Mouse (Mus musculus) intestine, embryonic 15.5 days (tissue): ENCODE results near the gene Klc1. TPM values are rescaled to one million over a fixed set of nuclear protein-coding genes. Genes with fewer than 3 reads are reported as not detected.
A peak's percentile ranks its signal among the peaks of the same experiment; 100 is the strongest.

ENCODE experiments used
- ATAC-seq: fragments of 200-750 bp; cut with Nextera tagmentation; 2 replicates; pipeline ENCODE4 v1.8.0; 2017; ENCODE audit warnings: moderate TSS enrichment, moderate library complexity
- H3K27ac ChIP-seq: fragments of 300-500 bp; sonication (generic); 2 replicates; pipeline ENCODE4 v1.5.1; 2015; ENCODE audit warnings: mild to moderate bottlenecking, inconsistent platforms
- H3K27me3 ChIP-seq: fragments of 300-500 bp; sonication (generic); replicated peaks from 2 replicates; pipeline ENCODE4 v1.6.1; 2015; ENCODE audit warnings: inconsistent platforms
- H3K36me3 ChIP-seq: fragments of 300-500 bp; sonication (generic); 2 replicates; pipeline ENCODE4 v1.6.1; 2015; ENCODE audit warnings: inconsistent platforms
- H3K4me1 ChIP-seq: fragments of 300-500 bp; sonication (generic); replicated peaks from 2 replicates; pipeline ENCODE4 v1.6.1; 2015; ENCODE audit warnings: inconsistent platforms
- H3K4me2 ChIP-seq: fragments of 300-500 bp; sonication (generic); replicated peaks from 2 replicates; pipeline ENCODE4 v1.6.1; 2015; ENCODE audit warnings: mild to moderate bottlenecking, inconsistent platforms
- H3K4me3 ChIP-seq: fragments of 300-500 bp; sonication (generic); replicated peaks from 2 replicates; pipeline ENCODE4 v1.5.1; 2015; ENCODE audit warnings: inconsistent platforms
- H3K9ac ChIP-seq: fragments of 300-500 bp; sonication (generic); 2 replicates; pipeline ENCODE4 v1.6.1; 2015; ENCODE audit warnings: inconsistent platforms
- H3K9me3 ChIP-seq: fragments of 300-500 bp; sonication (generic); 2 replicates; pipeline ENCODE4 v1.6.1; 2016; ENCODE audit warnings: inconsistent platforms
- WGBS: fragments of 180-500 bp; shearing (Covaris S2); methylation state at CpG from one replicate; pipeline ENCODE4 v1.1.7; 2015; 5-methylcytosine and 5-hydroxymethylcytosine counted together
- polyA plus RNA-seq: library from polyadenylated mRNA; unstranded; fragments of >200 nt; fragmentation: Nextera tagmentation; extraction: Ambion mirVana; gene quantifications from 2 replicates; pipeline ENCODE4 v1.2.1, GENCODE M21; 2015

The Klc1 gene
- polyA plus RNA-seq, 1 experiment from 2014 or later, result 91.1 TPM

- Histone ChIP-seq H3K4me2 (no peak overlapping the region), H3K27me3 (no peaks in the 10 kb centered on the region), H3K4me1 (no peaks in the 10 kb centered on the region), H3K36me3 (peaks cover 3% of the 10 kb centered on the region; the same call in 1 of the 2 replicates), H3K9me3 (no peaks in the 10 kb centered on the region), H3K4me3 (no peak overlapping the region), H3K27ac (no peak overlapping the region), H3K9ac (no peak overlapping the region)
- 70% methylated on average over 2 of the region's 2 CpGs for WGBS
- ATAC-seq, result no peak
Measured at GRCm38 (mm10) chr12:111851235-111851634, 92.6 kb downstream of the Klc1 start.

GRCm38 (mm10) chr12:111851745-111852144 lies 93.1 kb downstream of the Klc1 start:
- H3K4me1 ChIP-seq, result no peaks in the 10 kb centered on the region
- H3K27me3 ChIP-seq, result no peaks in the 10 kb centered on the region
- no peak overlapping the region for H3K9ac ChIP-seq
- ATAC-seq, result no peak
- no peak overlapping the region for H3K4me2 ChIP-seq
- no peak overlapping the region for H3K4me3 ChIP-seq
- H3K27ac ChIP-seq, result no peak overlapping the region
- H3K36me3 ChIP-seq, result peaks cover 3% of the 10 kb centered on the region; the same call in 1 of the 2 replicates
- WGBS, result 73% methylated on average over 5 of the region's 5 CpGs
- no peaks in the 10 kb centered on the region for H3K9me3 ChIP-seq

- Histone ChIP-seq H3K36me3 (peaks cover 3% of the 10 kb centered on the region), H3K4me1 (no peaks in the 10 kb centered on the region), H3K27ac (no peak overlapping the region), H3K4me2 (no peak overlapping the region), H3K9me3 (no peaks in the 10 kb centered on the region), H3K27me3 (no peaks in the 10 kb centered on the region), H3K9ac (no peak overlapping the region), H3K4me3 (no peak overlapping the region)
- 60% methylated on average over 10 of the region's 10 CpGs for WGBS
- ATAC-seq, result peak; percentile 41; the same call in 1 of the 2 replicates
Measured at GRCm38 (mm10) chr12:111853011-111853436, 94.4 kb downstream of the Klc1 start.

- ATAC-seq, result no peak
- whole genome bisulfite sequencing, result 69% methylated on average over 4 of the region's 4 CpGs
- Histone ChIP-seq H3K4me1 (no peaks in the 10 kb centered on the region), H3K4me2 (no peak overlapping the region), H3K36me3 (peaks cover 3% of the 10 kb centered on the region), H3K4me3 (no peak overlapping the region), H3K27me3 (no peaks in the 10 kb centered on the region), H3K9me3 (no peaks in the 10 kb centered on the region), H3K27ac (no peak overlapping the region), H3K9ac (no peak overlapping the region)
Measured at GRCm38 (mm10) chr12:111853546-111853945, 94.9 kb downstream of the Klc1 start.

- no peak overlapping the region for H3K27ac ChIP-seq
- WGBS, result 97% methylated on average over 2 of the region's 2 CpGs
- no peaks in the 10 kb centered on the region for H3K27me3 ChIP-seq
Measured at GRCm38 (mm10) chr12:111855448-111855847, 96.8 kb downstream of the Klc1 start.

More at GRCm38 (mm10) chr12:111855448-111855847, 96.8 kb downstream of the Klc1 start:
- no peaks in the 10 kb centered on the region for H3K4me1 ChIP-seq
- no peaks in the 10 kb centered on the region for H3K9me3 ChIP-seq
- H3K4me2 ChIP-seq, result no peak overlapping the region
- peaks cover 6% of the 10 kb centered on the region for H3K36me3 ChIP-seq
- no peak overlapping the region for H3K4me3 ChIP-seq
- no peak overlapping the region for H3K9ac ChIP-seq
- no peak for ATAC-seq

Other genes starting within 250 kb of the Klc1 start
- 574 and 692 TPM in 2 replicates for gene Eif5, start 220.8 kb upstream of the Klc1 start, polyA plus RNA-seq
- 22.4 and 30.5 TPM in 2 replicates for gene Mark3, start 184.3 kb upstream of the Klc1 start, polyA plus RNA-seq
- 765 and 774 TPM in 2 replicates for gene Ckb, start 86.5 kb upstream of the Klc1 start, polyA plus RNA-seq
- 12.6 and 16.4 TPM in 2 replicates for gene Trmt61a, start 80.7 kb upstream of the Klc1 start, polyA plus RNA-seq
- gene Bag5, start 45.6 kb upstream of the Klc1 start, polyA plus RNA-seq, result 46.7 and 48.7 TPM in 2 replicates
- gene Apopt1, start 45.6 kb upstream of the Klc1 start, polyA plus RNA-seq, result 50.1 and 51.8 TPM in 2 replicates
- gene Xrcc3, start 55.0 kb downstream of the Klc1 start, polyA plus RNA-seq, result 8.9 and 9.9 TPM in 2 replicates
- 183 and 191 TPM in 2 replicates for gene Zfyve21, start 55.3 kb downstream of the Klc1 start, polyA plus RNA-seq
- 19.8 and 21.7 TPM in 2 replicates for gene Ppp1r13b, start 149.3 kb downstream of the Klc1 start, polyA plus RNA-seq
- 924 and 941 TPM in 2 replicates for gene Atp5mpl, start 208.1 kb downstream of the Klc1 start, polyA plus RNA-seq
- gene Tdrd9, start 212.7 kb downstream of the Klc1 start, polyA plus RNA-seq, result 0.46 TPM in 1 of 2 replicates, not detected in the other
- gene Rd3l, start 222.5 kb downstream of the Klc1 start, polyA plus RNA-seq, result not detected in 2 replicates